Mouse (Mus musculus): ENCODE measurements around the gene Hikeshi. TPM values are rescaled to one million over a fixed set of nuclear protein-coding genes. Genes with fewer than 3 reads are reported as not detected.

The Hikeshi gene
- total RNA-seq, 2 experiments from 2014 or later = 69.4 to 98.6 TPM

DNA sequence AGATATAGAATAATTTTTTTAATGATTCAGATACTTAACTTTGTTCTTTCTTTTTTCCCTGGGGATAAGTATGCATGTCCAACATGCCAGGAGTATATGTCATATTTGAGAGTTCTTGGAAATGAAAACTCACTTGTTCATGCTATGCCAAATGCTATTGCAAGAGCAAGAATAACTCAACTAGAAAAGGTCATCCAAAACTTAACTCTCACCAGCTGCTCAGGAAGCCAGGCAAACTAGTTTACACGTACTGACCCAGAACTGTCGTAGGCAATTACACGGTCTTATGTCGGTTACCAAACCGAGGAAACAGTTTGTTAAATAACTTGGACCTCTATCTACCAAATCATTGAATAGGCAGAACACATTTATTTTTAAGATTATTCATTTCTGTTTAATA is 24.3 kb downstream of the Hikeshi start:
- no peak for DNase-seq (ENCODE audit: low spot score in 2 of 2)

DNA sequence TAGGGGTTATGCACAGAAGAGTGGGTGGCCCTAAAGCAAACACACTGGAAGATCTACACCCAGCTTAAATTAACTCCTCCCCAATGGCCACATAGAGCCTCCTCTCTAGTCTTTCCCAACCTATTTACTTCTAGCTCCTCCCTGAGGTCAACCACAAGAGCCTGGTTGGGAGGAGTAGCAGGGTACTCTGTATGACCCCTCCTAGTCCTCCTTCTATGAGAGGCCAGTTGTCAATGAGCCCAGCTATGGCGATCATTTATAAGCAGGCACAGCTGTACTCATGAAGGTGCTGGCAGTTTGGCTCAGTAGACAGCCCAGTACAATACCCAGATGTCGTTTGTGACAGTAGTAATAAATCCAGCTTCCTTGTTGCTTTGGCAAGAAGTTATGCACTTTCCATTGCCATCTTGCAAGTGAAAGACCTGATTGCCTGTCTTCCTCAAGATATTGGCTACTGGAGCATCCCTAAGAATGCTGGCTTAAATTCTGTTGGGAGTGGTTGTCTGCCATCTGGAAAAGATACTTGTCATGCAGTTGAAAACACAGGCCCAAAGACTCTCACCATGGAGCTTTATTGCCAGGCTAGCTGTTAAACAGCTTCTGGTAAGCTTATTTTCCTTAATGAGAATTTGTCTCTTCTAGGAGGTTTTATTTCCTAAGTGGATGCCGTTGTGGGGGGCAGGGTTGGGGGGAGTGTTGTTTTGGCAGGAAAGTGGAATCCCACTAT is 27.4 kb downstream of the Hikeshi start:
- DNase-seq (ENCODE audit: low spot score in 2 of 2) = no peak

- DNase-seq (ENCODE audit: low spot score in 2 of 2) = no peak
Observed at GRCm38 (mm10) chr7:89912356-89912755, 28.6 kb downstream of the Hikeshi start.

DNA sequence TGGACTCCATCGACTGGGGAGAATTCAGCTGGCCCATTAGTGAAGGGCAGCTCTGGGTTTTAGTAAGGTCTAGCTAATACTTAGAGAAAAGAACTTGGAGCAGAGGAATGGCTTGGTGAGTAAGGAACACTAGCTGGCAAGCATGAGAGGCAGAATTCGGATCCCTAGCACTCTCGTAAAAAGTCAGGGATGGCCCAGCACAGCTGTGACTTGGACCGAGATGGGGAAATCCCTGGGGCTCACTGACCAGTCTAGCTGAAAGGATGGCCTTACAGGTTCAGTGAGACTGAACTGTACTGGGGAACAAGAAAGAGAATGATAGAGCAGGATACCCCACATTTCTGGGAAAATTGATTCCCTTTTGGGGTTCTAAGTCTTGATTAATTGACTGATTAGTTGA is 31.3 kb downstream of the Hikeshi start:
- no peak for DNase-seq (ENCODE audit: low spot score in 2 of 2)

- DNase-seq (ENCODE audit: low spot score in 2 of 2) = no peak
Observed at GRCm38 (mm10) chr7:89908899-89909621, 31.9 kb downstream of the Hikeshi start.

DNA sequence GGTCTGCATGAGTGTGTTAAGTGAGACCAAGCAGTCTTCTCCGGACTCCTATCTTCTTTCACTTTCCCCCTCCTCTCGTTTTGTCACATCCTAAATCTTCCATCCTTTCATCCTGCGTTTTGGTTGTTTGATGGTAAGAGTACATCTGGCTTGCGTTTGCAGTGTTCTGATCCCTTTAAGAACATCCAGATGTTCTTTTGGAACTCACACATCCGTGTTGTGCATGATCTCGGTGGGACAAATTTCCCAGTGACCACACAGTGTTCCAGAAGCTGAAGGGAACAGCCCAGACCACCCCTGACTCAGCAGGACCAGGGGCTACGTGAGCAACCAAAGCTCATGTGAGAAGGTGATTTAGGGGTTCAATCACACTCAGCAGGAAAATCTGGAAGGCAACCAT is 32.6 kb downstream of the Hikeshi start:
- DNase-seq (ENCODE audit: low spot score in 2 of 2) = no peak

GRCm38 (mm10) chr7:89907950-89908349 is 33.1 kb downstream of the Hikeshi start:
- peak; percentile 57 to 76 for DNase-seq (ENCODE audit: low spot score in 2 of 2)

GRCm38 (mm10) chr7:89903442-89904343 is 37.3 kb downstream of the Hikeshi start, which contains the start of gene Ccdc81:
Gene Ccdc81, minus strand, starts transcription at chr7:89903629.
- no peak for DNase-seq (ENCODE audit: low spot score in 2 of 2)

GRCm38 (mm10) chr7:89903007-89903406 is 38.0 kb downstream of the Hikeshi start:
- DNase-seq (ENCODE audit: low spot score in 2 of 2) = no peak

DNA sequence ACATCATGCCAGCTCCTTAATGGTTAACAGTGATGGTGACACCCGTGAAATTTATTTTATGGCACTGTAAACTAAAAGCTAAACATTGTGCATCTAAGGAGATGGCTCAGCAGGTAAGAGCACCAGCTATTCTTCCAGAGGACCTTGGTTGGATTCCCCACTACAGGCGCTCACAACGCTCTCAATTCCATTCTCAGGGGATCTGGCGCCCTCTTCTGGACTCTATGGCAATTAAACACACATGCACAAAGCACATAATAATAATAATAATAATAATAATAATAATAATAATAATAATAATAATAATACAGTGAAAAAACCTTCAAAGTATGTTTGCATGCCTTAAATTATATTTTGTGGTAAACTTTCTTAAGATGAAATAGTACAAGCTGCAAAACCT is 49.1 kb downstream of the Hikeshi start:
- no peak for DNase-seq (ENCODE audit: low spot score in 2 of 2)

DNA sequence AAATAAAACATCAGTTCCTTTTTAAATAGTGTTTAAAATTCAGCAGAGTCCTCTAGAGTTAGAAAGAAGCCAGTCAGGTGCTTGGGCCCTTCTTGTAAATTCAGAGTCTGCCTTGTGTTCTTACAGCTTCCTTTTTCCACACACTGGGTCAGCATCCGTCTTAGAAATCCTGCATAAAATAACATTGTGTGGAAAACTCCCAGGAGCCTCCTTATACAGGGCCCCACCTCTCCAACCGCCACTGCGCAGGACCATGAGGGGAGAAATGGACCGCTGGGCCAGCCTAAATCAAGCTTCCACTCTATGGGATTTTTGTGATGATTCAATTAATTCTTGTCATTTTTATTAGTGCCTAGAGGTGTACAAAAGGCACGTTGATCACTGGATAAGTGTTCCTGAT is 49.6 kb downstream of the Hikeshi start:
- no peak for DNase-seq (ENCODE audit: low spot score in 2 of 2)

- DNase-seq (ENCODE audit: low spot score in 2 of 2) = no peak
Observed at GRCm38 (mm10) chr7:89884551-89884950, 56.5 kb downstream of the Hikeshi start.

DNA sequence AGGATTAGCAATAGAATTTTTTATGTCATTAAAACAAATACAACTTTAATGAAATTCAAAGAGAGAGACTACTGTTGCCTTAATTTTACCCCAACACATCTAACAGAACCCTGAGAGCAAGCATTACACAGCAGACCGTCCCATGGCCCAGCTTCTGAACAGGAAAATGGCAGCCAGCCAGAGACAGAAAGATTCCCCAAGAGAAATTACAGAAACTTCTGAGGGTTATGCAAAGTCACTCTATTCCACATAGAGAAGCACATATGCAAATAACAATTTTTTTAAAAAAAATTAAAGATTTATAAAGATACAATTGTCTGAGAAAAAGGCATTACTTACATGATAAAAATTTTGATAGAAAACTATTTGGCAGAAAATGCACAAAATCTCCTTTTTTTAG is 61.3 kb downstream of the Hikeshi start:
- DNase-seq (ENCODE audit: low spot score in 2 of 2) = no peak

Other genes with a start within 250 kb of the Hikeshi start
- under 1 TPM; 0.10 to 0.13 TPM for gene Ccdc81, start 37.6 kb downstream of the Hikeshi start, total RNA-seq (2021)
- gene Eed, start 39.8 kb upstream of the Hikeshi start, total RNA-seq (2021) = 10 to 100 TPM; 34.3 to 49.6 TPM
- 100 to 1,000 TPM; 168 to 206 TPM for gene Picalm, start 189.0 kb upstream of the Hikeshi start, total RNA-seq (2021)